Mouse (Mus musculus) C2C12 (cell line): ENCODE data around the gene 4930451I11Rik.

Experiments
- CEBPB ChIP-seq: IDR thresholded peaks from one replicate; pipeline ENCODE4 v1.6.1; 2011; ENCODE audit warnings: low read depth, mild to moderate bottlenecking, control low read depth, moderate library complexity
- CTCF ChIP-seq: IDR thresholded peaks from one replicate; pipeline ENCODE4 v1.5.1; 2011; ENCODE audit not compliant: control insufficient read depth, insufficient read depth, insufficient read length
- FOSL1 ChIP-seq: IDR thresholded peaks from one replicate; pipeline ENCODE4 v1.8.0; 2011; ENCODE audit warnings: mild to moderate bottlenecking, low read length; ENCODE audit not compliant: poor library complexity, insufficient read depth, severe bottlenecking
- MAX ChIP-seq: IDR thresholded peaks from one replicate; pipeline ENCODE4 v1.6.1; 2011; ENCODE audit warnings: mild to moderate bottlenecking, control low read depth
- MYOD1 ChIP-seq: IDR thresholded peaks from one replicate; pipeline ENCODE4 v1.6.1; 2011; ENCODE audit warnings: low read depth; ENCODE audit not compliant: control insufficient read depth, insufficient read length
- MYOG ChIP-seq: IDR thresholded peaks from one replicate; pipeline ENCODE4 v1.6.1; 2011; ENCODE audit not compliant: control insufficient read depth, insufficient read length; ENCODE audit errors: extremely low read depth
- USF1 ChIP-seq: IDR thresholded peaks from one replicate; pipeline ENCODE4 v1.6.1; 2011; ENCODE audit warnings: low read depth, mild to moderate bottlenecking, control low read depth, moderate library complexity

DNA sequence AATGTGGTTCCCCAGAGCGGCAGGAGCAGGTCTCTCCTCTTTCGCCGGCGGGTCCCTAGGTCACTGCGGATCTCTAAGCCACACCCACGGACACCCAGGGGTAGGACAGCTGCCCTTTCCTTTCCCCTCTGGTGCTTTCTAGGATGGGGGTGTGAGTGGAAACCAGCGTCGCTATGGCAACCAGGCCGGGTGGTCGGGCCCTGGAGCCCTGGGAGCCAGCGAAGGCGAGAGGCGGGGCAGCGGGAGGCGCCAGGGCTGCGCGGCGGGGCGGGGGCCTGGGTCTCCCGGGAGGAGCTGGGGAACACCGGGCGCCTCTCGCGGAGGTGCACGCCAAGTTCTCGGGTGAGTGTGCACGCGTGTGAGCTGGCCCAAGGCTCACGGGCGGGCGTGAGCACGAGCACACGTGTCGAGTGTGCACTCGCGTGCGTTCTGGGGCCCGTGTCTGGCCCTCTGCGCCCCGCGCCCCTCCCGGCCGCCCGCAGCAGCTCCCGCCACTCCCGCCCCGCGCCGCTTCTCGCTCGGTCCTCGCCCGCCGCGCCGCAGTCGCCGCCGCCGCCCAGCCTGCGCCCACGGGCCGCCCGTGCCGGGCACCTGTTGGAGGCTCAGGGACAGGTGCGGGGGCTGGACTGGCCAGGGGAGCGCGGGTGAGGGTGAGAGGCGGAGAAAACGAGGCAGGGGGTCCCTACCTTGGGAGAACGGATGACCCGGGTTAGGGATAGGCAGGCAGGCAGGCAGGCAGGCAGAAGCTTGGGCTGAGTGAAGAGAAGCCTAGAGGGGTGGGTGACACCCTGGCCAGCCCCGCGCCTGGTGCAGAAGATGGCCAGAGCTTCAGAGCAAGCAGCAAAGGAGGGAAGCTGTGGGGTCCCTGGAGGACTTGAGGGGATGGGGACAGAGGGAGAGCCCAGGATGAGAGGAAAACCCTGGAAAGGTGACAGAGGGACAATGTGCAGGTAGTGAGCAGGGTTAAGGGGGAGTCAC, 16.3 kb upstream of the 4930451I11Rik start:
- no peak for TF ChIP-seq MYOG
- TF ChIP-seq FOSL1: no peak
- no peak for TF ChIP-seq CTCF
- no peak for TF ChIP-seq MAX
- TF ChIP-seq USF1: no peak
- TF ChIP-seq MYOD1: no peak
- TF ChIP-seq CEBPB: no peak
